Mouse (Mus musculus) monocyte, adult 5-6 weeks (primary cell): ENCODE measurements around the gene Stxbp3. TPM values are rescaled to one million over a fixed set of nuclear protein-coding genes. Genes with fewer than 3 reads are reported as not detected.

Source experiments
- ATAC-seq: fragments of 153-309, 156-312 bp; replicated peaks from 2 replicates; pipeline ENCODE4 v1.8.0; 2017; ENCODE audit warnings: mild to moderate bottlenecking; ENCODE audit not compliant: low TSS enrichment, insufficient number of reproducible peaks, severe bottlenecking, poor library complexity, low FRiP score
- total RNA-seq: library from RNA; stranded (forward); fragments of 200-1000, 200-491, 200-594 nt; gene quantifications from 3 replicates; pipeline ENCODE4 v1.2.3, GENCODE M21; 2017

The Stxbp3 gene
- total RNA-seq, 1 experiment from 2014 or later: 93.4 TPM

- no peak for ATAC-seq
Observed at GRCm38 (mm10) chr3:108781238-108781883, 59.0 kb downstream of the Stxbp3 start.

- ATAC-seq: no peak
Observed at GRCm38 (mm10) chr3:108778761-108779540, 61.4 kb downstream of the Stxbp3 start.

GRCm38 (mm10) chr3:108772811-108773210 is 67.5 kb downstream of the Stxbp3 start:
- no peak for ATAC-seq

GRCm38 (mm10) chr3:108772211-108772610 is 68.1 kb downstream of the Stxbp3 start:
- no peak for ATAC-seq

- 0 out of 2 replicates have a peak, but pooled peaks have one; percentile 40 for ATAC-seq
Observed at GRCm38 (mm10) chr3:108770725-108771368, 69.5 kb downstream of the Stxbp3 start.

GRCm38 (mm10) chr3:108769547-108769946 is 70.8 kb downstream of the Stxbp3 start:
- ATAC-seq: no peak

- no peak for ATAC-seq
Observed at GRCm38 (mm10) chr3:108767416-108767815, 72.9 kb downstream of the Stxbp3 start.

- no peak for ATAC-seq
Observed at GRCm38 (mm10) chr3:108766943-108767342, 73.4 kb downstream of the Stxbp3 start.

- no peak for ATAC-seq
Observed at GRCm38 (mm10) chr3:108765476-108765875, 74.8 kb downstream of the Stxbp3 start.

GRCm38 (mm10) chr3:108764976-108765375 is 75.3 kb downstream of the Stxbp3 start:
- no peak for ATAC-seq

- ATAC-seq: no peak
Observed at GRCm38 (mm10) chr3:108763691-108764090, 76.6 kb downstream of the Stxbp3 start.

- no peak for ATAC-seq
Observed at GRCm38 (mm10) chr3:108762597-108763111, 77.7 kb downstream of the Stxbp3 start.

GRCm38 (mm10) chr3:108759566-108760420 is 80.5 kb downstream of the Stxbp3 start:
- no peak for ATAC-seq

GRCm38 (mm10) chr3:108757570-108757969 is 82.8 kb downstream of the Stxbp3 start:
- ATAC-seq: no peak

GRCm38 (mm10) chr3:108756131-108756530 is 84.2 kb downstream of the Stxbp3 start:
- no peak for ATAC-seq

GRCm38 (mm10) chr3:108755542-108755941 is 84.8 kb downstream of the Stxbp3 start:
- no peak for ATAC-seq

GRCm38 (mm10) chr3:108754541-108754940 is 85.8 kb downstream of the Stxbp3 start:
- ATAC-seq: no peak

GRCm38 (mm10) chr3:108751691-108752090 is 88.6 kb downstream of the Stxbp3 start:
- no peak for ATAC-seq

- no peak for ATAC-seq
Observed at GRCm38 (mm10) chr3:108751061-108751460, 89.3 kb downstream of the Stxbp3 start.
